ENCODE assay signal across 1 mouse cellular context in genomic region chr5:24652780-24653179, GRCm38 (mm10).
TF ChIP-seq lines count a peak whose summit lies in the region.

No protein-coding gene starts in this region.

TF ChIP-seq in MEL, 35 proteins besides CTCF, POLR2A, EP300 and RAD21:
- TF ChIP-seq USF1 (IDR thresholded peaks at IDR 0.05; ENCODE audit: low read depth, low read length): no peak
- no peak for TF ChIP-seq MAFK (IDR thresholded peaks at IDR 0.05; ENCODE audit: borderline replicate concordance, low read depth, low read length)
- no peak for TF ChIP-seq ELF1 (IDR thresholded peaks at IDR 0.05; ENCODE audit: low read depth, low read length)
- no peak for TF ChIP-seq TBP (IDR thresholded peaks at IDR 0.05; ENCODE audit: low read depth, low read length)
